Mouse (Mus musculus) stomach, embryonic 15.5 days (tissue): Measurements from ENCODE around the gene Adprhl2. TPM values are rescaled to one million over a fixed set of nuclear protein-coding genes. Genes with fewer than 3 reads are reported as not detected.

Source experiments
- ATAC-seq: fragments of 200-750 bp; cut with Nextera tagmentation; 2 replicates; pipeline ENCODE4 v1.8.0; 2017; ENCODE audit warnings: low read depth, moderate number of reproducible peaks, moderate TSS enrichment; ENCODE audit not compliant: insufficient read depth, low FRiP score
- H3K27ac ChIP-seq: fragments of 300-500 bp; sonication (generic); 2 replicates; pipeline ENCODE4 v1.5.1; 2015; ENCODE audit warnings: mild to moderate bottlenecking, inconsistent platforms
- H3K27me3 ChIP-seq: fragments of 300-500 bp; sonication (generic); replicated peaks from 2 replicates; pipeline ENCODE4 v1.6.1; 2015; ENCODE audit warnings: inconsistent platforms
- H3K36me3 ChIP-seq: fragments of 300-500 bp; sonication (generic); 2 replicates; pipeline ENCODE4 v1.6.1; 2015; ENCODE audit warnings: inconsistent platforms
- H3K4me1 ChIP-seq: fragments of 300-500 bp; sonication (generic); 2 replicates; pipeline ENCODE4 v1.6.1; 2015; ENCODE audit warnings: inconsistent platforms
- H3K4me2 ChIP-seq: fragments of 300-500 bp; sonication (generic); 2 replicates; pipeline ENCODE4 v1.6.1; 2015; ENCODE audit warnings: mild to moderate bottlenecking, inconsistent platforms
- H3K4me3 ChIP-seq: fragments of 300-500 bp; sonication (generic); replicated peaks from 2 replicates; pipeline ENCODE4 v1.5.1; 2015; ENCODE audit warnings: inconsistent platforms
- H3K9ac ChIP-seq: fragments of 300-500 bp; sonication (generic); 2 replicates; pipeline ENCODE4 v1.6.1; 2015; ENCODE audit warnings: inconsistent platforms
- H3K9me3 ChIP-seq: fragments of 300-500 bp; sonication (generic); 2 replicates; pipeline ENCODE4 v1.6.1; 2016; ENCODE audit warnings: inconsistent platforms
- WGBS: fragments of 180-500 bp; shearing (Covaris S2); methylation state at CpG from one replicate; pipeline ENCODE4 v1.1.7; 2015; 5-methylcytosine and 5-hydroxymethylcytosine counted together
- polyA plus RNA-seq: library from polyadenylated mRNA; unstranded; fragments of >200 nt; fragmentation: Nextera tagmentation; extraction: Ambion mirVana; gene quantifications from 2 replicates; pipeline ENCODE4 v1.2.1, GENCODE M21; 2015

Gene Adprhl2
- polyA plus RNA-seq, 1 experiment from 2014 or later = 61.2 TPM

DNA sequence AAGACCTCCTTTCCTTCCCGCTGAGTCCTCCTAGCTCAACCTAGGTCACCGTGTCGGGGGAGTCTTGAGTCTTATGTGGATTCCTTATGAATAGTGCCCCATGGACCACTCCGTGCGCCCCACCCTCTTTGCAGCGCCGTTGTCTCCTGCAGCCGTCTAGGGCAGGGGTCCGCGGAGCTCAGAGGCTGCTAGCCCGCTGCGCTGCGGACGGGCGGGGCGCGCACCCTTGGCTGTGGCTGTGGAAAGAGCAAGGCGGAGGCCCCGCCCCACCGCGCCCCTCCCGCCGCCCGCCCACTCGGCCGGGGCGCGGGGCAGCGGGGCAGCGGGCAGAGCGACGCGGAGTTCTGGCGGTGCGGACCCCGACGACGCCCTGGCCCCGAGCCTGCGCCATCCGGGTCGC lies 35.0 kb downstream of the Adprhl2 start, which contains the start of gene Col8a2:
TSS of gene Col8a2 (plus strand) at position 302 of the 400 bp plus-strand sequence.
- Histone ChIP-seq H3K36me3 (no peaks in the 10 kb centered on the region), H3K27me3 (peaks cover 33% of the 10 kb centered on the region), H3K4me2 (peak within 1 kb of the TSS; percentile 84), H3K4me3 (peak within 1 kb of the TSS; percentile 54), H3K9ac (peak within 1 kb of the TSS; percentile 60), H3K27ac (peak within 1 kb of the TSS; percentile 63; the same call in 1 of the 2 replicates), H3K4me1 (peaks cover 12% of the 10 kb centered on the region), H3K9me3 (no peaks in the 10 kb centered on the region)
- 2% methylated on average over 38 of the region's 42 CpGs for WGBS
- ATAC-seq = no peak; the same call in 1 of the 2 replicates

DNA sequence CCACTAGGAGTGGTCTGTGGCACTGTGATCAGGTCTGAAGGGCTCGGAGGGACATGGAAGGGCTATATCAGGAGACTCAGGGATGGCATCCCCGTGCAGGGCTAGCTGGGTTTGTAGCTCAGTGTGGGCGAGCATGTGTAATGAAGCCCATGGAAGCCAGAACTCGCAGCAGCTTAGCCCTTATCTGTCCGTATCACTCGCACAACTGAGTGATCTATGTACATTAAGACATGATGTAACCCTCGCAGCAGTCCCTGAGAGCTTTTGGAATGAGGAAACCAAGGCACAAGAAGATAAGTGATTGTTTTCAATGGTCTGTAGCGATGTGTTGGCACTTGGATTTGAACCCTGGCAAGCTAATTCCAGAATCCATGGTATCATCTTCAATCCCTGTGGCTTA lies 37.9 kb downstream of the Adprhl2 start:
- H3K36me3 ChIP-seq = no peaks in the 10 kb centered on the region
- no peak overlapping the region for H3K4me3 ChIP-seq
- no peak overlapping the region for H3K9ac ChIP-seq
- H3K4me2 ChIP-seq = no peak overlapping the region
- H3K9me3 ChIP-seq = no peaks in the 10 kb centered on the region
- 84% methylated on average over 8 of the region's 8 CpGs for WGBS
- H3K27me3 ChIP-seq = peaks cover 29% of the 10 kb centered on the region
- ATAC-seq = no peak
- H3K27ac ChIP-seq = no peak overlapping the region
- peaks cover 12% of the 10 kb centered on the region for H3K4me1 ChIP-seq

DNA sequence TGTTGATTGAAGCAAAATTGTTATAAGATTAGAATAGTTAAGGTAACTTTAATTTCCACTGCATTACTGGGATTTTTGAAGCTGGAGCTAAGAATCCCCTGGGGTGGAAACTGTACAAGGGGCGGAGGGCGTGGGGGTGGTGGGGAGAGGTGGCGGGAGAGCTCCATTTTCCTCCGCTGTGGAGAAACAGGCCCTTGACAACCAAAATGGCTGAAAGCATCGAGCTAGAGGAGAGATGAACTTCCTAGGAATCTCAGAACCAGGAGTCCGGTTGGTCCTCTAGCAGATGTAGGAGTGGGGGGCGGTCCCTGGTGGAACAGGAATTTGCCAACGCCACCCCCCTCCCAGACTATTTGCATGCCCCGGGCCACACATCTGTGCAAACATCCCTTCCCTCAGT lies 39.8 kb downstream of the Adprhl2 start:
- H3K9ac ChIP-seq = no peak overlapping the region
- no peak for ATAC-seq
- no peak overlapping the region for H3K27ac ChIP-seq
- H3K4me3 ChIP-seq = no peak overlapping the region
- no peak overlapping the region for H3K4me2 ChIP-seq
- H3K36me3 ChIP-seq = no peaks in the 10 kb centered on the region
- H3K9me3 ChIP-seq = no peaks in the 10 kb centered on the region
- peaks cover 12% of the 10 kb centered on the region for H3K4me1 ChIP-seq
- H3K27me3 ChIP-seq = peaks cover 17% of the 10 kb centered on the region
- WGBS = 67% methylated on average over 9 of the region's 9 CpGs

DNA sequence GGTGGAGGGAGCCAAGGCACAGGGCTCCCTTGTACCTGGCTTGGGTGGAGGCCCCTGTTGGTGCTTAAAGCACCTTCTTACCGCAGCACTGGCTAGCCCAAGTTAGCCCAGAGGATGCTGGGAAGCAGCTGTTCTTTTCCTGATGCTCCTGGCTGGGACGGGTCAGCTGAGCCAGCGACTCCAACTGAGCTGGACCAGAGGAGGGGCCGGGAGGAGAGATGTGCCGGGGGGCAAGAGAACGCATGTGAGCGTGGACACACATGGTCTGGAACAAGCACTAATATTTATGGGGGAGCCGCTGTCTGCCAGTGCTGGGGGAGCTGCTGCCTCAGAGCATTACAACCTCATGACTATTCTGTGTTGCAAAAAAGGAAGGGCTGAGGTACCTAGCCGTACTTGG lies 42.5 kb downstream of the Adprhl2 start:
- H3K9me3 ChIP-seq = no peaks in the 10 kb centered on the region
- H3K4me1 ChIP-seq = peaks cover 6% of the 10 kb centered on the region; the same call in 1 of the 2 replicates
- H3K4me2 ChIP-seq = no peak overlapping the region
- H3K4me3 ChIP-seq = no peak overlapping the region
- H3K36me3 ChIP-seq = peaks cover 3% of the 10 kb centered on the region
- 66% methylated on average over 9 of the region's 9 CpGs for WGBS
- no peak overlapping the region for H3K27ac ChIP-seq
- H3K9ac ChIP-seq = no peak overlapping the region
- ATAC-seq = no peak
- 0 out of 2 replicates have a peak, but pooled peaks cover 6% of the 10 kb centered on the region for H3K27me3 ChIP-seq

DNA sequence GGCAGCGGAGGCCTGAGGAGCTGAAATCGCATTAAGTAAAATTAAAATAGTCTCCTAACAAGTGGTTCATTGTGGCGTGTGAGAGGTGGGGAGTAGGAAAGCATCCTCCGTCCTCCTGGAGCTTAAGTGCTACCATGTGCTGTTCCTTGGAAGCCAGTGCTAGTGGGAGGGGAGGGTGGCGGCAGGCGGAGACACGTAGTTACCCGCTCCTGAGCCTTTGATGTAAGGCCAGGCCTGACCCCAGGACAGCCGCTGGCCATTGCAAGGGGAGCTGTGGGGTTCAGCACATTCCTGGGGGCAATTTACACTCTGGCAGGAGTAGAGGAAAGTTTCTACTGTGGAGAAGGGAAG lies 43.0 kb downstream of the Adprhl2 start:
- no peak overlapping the region for H3K9ac ChIP-seq

DNA sequence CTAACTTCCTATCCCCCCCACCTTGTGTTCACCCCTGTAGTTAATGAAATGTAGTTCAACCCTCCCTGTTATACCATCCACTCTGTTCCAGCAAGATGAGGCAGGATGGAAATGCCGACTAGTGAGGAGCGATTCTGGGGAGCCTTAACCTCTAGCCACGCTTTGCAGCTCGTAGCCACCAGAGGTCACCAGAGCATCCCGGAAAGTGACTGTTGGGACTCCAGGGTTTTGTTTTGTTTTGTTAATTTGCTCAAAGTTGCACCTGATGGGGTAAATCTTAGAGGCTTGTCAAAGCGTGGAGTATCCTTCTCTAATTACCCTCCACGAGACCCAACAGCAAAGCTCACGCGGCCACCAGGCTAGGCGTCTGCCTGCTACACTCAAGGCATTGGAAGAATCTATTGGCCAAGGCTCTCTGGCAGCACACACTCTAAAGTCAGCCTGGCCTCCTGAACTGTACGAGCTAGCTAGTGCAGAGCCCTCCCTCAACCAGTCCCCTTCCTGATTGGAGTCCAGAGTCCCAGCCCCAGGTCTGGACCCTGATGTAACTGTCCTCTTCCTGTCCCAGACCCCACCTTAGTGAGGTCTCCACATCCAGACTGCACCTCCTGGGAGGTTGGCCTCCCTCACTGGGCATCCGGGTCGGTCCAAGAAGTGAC lies 43.5 kb downstream of the Adprhl2 start:
- Histone ChIP-seq H3K4me2 (peak overlapping the region; percentile 40), H3K4me3 (no peak overlapping the region), H3K9me3 (no peaks in the 10 kb centered on the region), H3K4me1 (peaks cover 6% of the 10 kb centered on the region; the same call in 1 of the 2 replicates), H3K36me3 (peaks cover 11% of the 10 kb centered on the region), H3K27me3 (no peaks in the 10 kb centered on the region), H3K9ac (no peak overlapping the region), H3K27ac (no peak overlapping the region)
- ATAC-seq = no peak
- 9% methylated on average over 13 of the region's 13 CpGs for WGBS

More for the DNA sequence above, 43.0 kb downstream of the Adprhl2 start:
- H3K4me1 ChIP-seq = peaks cover 6% of the 10 kb centered on the region; the same call in 1 of the 2 replicates
- H3K4me3 ChIP-seq = no peak overlapping the region
- ATAC-seq = no peak
- H3K27me3 ChIP-seq = 0 out of 2 replicates have a peak, but pooled peaks cover 4% of the 10 kb centered on the region
- no peaks in the 10 kb centered on the region for H3K9me3 ChIP-seq
- peaks cover 7% of the 10 kb centered on the region for H3K36me3 ChIP-seq
- no peak overlapping the region for H3K4me2 ChIP-seq
- no peak overlapping the region for H3K27ac ChIP-seq
- 39% methylated on average over 9 of the region's 9 CpGs for WGBS

DNA sequence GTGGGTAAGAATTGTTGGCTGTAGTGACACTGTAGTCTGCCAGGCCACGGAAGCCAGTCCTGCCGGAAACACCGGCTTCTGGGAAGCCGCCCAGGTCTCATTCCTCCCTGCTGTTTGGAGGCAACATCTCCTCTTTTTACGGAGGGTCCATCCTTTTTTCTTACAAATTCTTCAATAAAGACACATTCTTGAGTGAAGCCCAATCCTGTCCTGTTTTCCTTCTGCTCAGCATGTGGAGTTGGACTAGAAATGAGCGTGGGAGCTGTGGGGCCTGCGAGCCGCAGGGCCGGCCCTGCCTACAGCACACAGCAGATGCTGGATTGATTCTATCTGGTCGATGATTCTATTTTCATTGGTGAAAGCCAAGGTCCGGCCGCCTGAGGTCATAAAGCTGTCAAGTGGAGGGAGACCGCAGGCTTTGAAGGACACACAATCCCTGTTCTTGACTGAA lies 45.8 kb downstream of the Adprhl2 start:
- 75% methylated on average over 13 of the region's 13 CpGs for WGBS
- Histone ChIP-seq H3K4me3 (no peak overlapping the region), H3K27ac (no peak overlapping the region), H3K9ac (no peak overlapping the region), H3K36me3 (peaks cover 16% of the 10 kb centered on the region), H3K4me2 (no peak overlapping the region), H3K9me3 (no peaks in the 10 kb centered on the region), H3K4me1 (peaks cover 6% of the 10 kb centered on the region; the same call in 1 of the 2 replicates), H3K27me3 (no peaks in the 10 kb centered on the region)
- ATAC-seq = peak; percentile 14; the same call in 1 of the 2 replicates

DNA sequence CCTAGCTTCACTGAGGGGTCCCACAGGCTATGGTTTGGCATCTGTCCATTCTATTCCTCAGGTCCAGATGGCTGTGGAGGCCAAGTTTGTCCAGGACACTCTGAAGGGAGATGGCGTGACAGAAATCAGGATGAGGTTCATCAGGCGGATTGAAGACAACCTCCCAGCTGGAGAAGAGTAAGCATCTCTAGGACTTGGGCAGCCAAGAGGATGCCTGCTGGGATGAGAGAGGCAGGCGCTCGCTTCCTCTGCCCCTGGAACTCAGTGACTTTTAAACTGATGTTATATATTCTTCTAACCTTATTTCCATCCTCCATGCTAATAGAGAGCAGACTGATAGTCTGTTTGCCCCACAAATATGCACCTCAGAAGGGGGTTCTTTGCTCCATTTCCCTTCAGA lies 46.4 kb downstream of the Adprhl2 start:
- Histone ChIP-seq H3K27me3 (no peaks in the 10 kb centered on the region), H3K27ac (no peak overlapping the region), H3K4me2 (no peak overlapping the region), H3K9me3 (no peaks in the 10 kb centered on the region), H3K9ac (no peak overlapping the region), H3K36me3 (peaks cover 16% of the 10 kb centered on the region), H3K4me3 (no peak overlapping the region), H3K4me1 (peaks cover 6% of the 10 kb centered on the region; the same call in 1 of the 2 replicates)
- WGBS = 90% methylated on average over 4 of the region's 4 CpGs
- no peak for ATAC-seq

DNA sequence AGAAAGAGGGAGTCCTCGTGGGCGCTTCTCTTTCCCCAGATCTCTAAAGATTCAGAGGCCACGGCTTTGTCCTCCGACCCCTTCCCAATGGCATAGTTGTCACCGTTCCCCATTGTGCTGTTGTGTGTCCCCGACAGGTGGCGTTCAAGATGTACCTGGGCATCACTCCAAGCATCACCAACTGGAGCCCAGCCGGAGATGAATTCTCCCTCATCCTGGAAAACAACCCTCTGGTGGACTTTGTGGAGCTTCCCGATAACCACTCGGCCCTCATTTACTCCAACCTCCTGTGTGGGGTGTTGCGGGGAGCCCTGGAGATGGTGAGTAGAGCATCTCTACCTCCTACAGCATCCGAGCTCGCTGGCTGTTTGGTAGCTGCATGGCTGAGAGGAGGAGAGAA lies 47.8 kb downstream of the Adprhl2 start:
- no peak for ATAC-seq
- no peak overlapping the region for H3K27ac ChIP-seq
- no peak overlapping the region for H3K9ac ChIP-seq
- H3K4me1 ChIP-seq = peaks cover 6% of the 10 kb centered on the region; the same call in 1 of the 2 replicates
- H3K4me3 ChIP-seq = no peak overlapping the region
- no peak overlapping the region for H3K4me2 ChIP-seq
- WGBS = 77% methylated on average over 13 of the region's 13 CpGs
- no peaks in the 10 kb centered on the region for H3K9me3 ChIP-seq
- H3K36me3 ChIP-seq = peaks cover 16% of the 10 kb centered on the region
- no peaks in the 10 kb centered on the region for H3K27me3 ChIP-seq

DNA sequence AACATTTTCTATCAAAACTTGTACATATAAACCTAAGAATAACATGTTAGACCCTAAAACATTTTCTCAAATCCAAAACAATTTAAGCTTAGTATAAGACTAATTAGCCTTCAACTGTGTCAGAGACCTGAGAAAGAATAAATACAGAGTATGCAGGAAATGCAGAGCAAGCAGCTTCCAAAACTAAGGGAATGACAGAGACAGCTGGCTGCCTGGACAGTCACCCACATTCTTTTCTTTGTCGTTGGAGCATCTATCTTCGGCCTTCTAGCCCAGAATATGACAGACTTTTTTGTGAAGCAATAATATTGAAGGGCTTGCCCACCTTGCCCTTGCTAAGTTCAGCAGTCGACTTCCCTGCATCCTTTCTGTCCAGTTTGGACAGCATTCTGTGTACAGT lies 52.2 kb downstream of the Adprhl2 start:
- H3K4me2 ChIP-seq = no peak overlapping the region
- H3K36me3 ChIP-seq = peaks cover 16% of the 10 kb centered on the region
- no peaks in the 10 kb centered on the region for H3K9me3 ChIP-seq
- H3K27me3 ChIP-seq = no peaks in the 10 kb centered on the region
- H3K4me1 ChIP-seq = no peaks in the 10 kb centered on the region
- WGBS = 70% methylated on average over 3 of the region's 3 CpGs
- H3K4me3 ChIP-seq = no peak overlapping the region
- H3K27ac ChIP-seq = no peak overlapping the region
- no peak for ATAC-seq
- no peak overlapping the region for H3K9ac ChIP-seq
